Mouse (Mus musculus) natural killer cell, adult 2 months (primary cell): Measurements from ENCODE around the gene Mprip.
"Not testable (repeated sequence)": the region's sequence is repeated elsewhere in the genome, so short reads cannot be mapped to it uniquely, and the experiment has no call there.

Source experiments
- DNase-seq, 2 experiments: peaks; one replicate each; pipeline ENCODE4 v3.0.0; 2022; ENCODE audit warnings: low spot score in 2 of 2

The Mprip gene

DNA sequence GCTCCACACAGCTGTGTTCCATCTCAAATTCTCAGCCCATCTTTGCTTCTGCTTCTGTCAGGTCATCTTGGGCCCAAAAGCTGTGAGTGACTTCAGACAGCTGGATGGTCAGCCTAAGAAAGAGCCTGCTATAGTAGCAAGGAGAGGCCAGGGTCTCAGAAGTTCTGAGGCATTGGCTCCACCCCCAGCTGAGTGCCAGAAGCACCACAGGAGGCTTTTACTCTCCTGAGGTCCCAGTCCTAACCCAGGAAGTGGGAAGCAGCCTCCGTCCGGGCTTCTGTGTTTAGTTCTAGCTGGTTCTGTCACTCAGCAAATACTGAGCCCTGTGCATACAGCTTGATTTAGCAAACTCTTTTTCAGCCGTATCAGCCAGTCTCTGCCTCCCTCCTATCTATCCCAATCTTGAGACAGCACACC is 54.3 kb downstream of the Mprip start:
- no peak for DNase-seq

GRCm38 (mm10) chr11:59717801-59718291 is 56.7 kb downstream of the Mprip start:
- no peak for DNase-seq

DNA sequence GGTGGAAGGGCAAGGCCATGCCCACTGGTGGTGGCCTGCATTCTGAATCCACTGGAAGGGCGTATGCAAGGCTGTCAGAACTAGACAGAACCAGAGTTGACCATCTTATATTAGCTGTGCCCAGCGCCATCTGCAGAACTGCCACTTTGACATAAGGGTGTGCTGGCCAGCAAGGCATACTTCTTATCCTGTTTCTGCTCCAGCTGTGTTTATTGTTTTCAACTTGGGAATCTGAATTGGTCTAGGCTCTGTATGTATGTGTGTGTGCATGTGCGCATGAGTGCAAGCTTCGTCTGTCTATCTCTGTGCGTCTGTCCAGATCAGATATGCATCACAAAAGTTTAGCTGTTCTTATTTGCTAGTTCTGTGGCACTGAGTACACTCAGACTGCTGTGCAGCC is 58.1 kb downstream of the Mprip start:
- DNase-seq: no peak

GRCm38 (mm10) chr11:59721385-59721784 is 60.3 kb downstream of the Mprip start:
- no peak for DNase-seq

GRCm38 (mm10) chr11:59727204-59727603 is 66.1 kb downstream of the Mprip start:
- DNase-seq: no peak

DNA sequence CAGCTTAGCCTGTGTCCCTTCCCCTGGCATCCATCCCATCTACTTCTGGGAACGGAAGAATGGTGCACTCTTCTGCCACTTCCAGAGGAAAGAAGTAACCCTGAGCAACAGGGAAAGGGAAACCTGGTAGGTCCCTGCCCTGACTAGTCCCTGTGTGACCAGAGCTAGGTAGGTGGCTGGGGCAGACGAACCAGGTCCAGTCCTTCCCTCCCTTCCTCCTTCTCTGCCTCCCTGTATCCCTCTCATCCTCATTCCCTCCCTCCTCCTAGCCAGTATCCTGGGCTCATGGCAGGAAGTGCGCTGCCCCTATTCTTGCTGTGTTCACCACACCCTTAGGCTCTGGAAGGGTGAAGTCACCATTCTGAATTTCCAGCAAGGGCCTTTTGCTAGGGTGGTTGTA is 70.7 kb downstream of the Mprip start:
- DNase-seq: no peak

- DNase-seq: no peak
Observed at GRCm38 (mm10) chr11:59732407-59733066, 71.4 kb downstream of the Mprip start.

DNA sequence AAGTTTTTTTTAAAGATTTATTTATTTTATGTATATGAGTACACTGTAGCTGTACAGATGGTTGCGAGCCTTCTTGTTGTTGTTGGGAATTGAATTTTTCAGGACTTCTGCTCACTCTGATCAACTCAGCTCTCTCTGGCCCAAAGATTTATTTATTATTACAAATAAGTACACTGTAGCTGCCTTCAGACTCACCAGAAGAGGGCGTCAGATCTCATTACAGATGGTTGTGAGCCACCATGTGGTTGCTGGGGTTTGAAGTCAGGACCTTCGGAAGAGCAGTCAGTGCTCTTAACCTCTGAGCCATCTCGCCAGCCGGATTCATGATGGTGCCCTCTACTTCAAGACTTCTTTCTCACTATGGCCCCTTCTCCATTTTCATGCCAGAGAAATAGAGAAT is 72.5 kb downstream of the Mprip start:
- DNase-seq: not testable (repeated sequence)

DNA sequence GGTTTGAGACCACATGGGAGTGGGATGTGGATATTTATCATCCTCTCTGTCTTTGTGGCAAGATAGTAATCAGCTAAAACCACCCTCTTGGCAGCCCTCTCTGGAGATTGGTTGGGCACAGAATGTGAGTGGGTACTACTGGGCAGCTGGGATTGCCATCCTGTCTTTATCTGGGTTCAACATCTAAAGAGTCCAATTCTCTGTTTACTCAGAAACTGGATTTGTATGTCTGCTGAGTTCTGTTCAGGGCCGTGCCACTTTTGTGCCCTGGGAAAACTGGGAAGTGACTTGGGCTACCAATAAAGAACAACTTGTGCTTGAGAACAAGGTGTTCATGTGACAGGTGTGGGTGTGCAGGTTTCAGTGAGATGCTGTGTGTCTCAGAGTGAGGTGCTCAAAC is 73.2 kb downstream of the Mprip start:
- no peak for DNase-seq

DNA sequence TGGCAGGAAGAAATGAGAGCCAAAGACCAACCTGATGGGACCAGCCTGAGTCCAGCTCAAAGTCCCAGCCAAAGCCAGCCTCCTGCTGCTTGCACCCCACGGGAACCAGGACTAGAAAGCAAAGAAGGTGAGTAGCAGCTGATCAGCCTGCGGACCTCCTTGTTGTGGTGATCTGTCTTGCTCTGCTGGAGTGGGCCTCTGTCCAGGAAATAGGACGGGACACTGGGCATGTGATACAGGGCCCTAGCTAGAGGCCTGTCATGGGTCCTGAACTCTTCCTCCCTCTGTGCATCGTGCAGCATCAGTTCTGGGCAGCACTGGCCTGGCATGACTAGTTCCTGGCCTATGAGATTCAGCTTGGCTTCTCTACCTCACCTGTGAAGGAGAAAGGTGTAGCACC is 74.8 kb downstream of the Mprip start:
- DNase-seq: not testable (repeated sequence)

DNA sequence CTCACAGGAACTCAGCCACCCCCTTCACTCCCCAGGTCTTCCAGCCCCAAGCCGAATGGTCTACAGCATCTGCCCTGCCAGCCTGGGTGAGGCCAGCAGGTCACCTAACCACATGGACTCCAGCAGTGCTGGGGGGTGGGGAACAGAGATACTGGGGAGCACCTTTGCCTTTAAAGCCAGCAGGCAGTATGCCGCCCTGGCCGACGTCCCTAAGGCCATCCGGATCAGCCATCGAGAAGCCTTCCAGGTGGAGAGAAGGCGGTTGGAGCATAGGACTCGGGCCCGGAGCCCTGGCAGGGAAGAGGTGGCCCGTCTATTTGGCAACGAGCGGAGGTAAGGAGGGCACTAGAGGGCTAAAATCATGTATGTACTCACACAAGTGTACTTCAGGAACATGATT is 76.1 kb downstream of the Mprip start:
- no peak for DNase-seq

DNA sequence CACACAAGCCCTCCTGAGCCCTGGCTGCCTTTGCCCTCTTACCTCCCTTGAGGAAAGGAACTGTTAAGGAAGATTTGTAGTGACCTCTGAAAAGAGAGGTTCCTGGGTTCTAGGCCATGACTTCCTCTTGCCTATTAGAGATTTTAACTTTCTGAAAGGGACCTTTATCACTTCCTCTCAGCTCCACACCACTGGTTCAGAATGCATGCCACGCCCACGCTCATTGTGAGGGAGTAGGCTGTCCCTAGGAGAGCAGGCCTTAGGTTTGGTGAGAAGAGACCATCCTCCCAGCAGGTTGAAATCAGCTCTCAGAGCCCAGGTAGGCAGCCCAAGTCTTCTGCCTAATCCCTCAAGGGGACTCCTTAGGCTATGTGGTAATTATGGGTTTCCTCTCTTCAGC is 78.9 kb downstream of the Mprip start:
- DNase-seq: peak in 1 of 2 experiments; percentile 7

GRCm38 (mm10) chr11:59741915-59742314 is 80.8 kb downstream of the Mprip start:
- no peak for DNase-seq

GRCm38 (mm10) chr11:59743307-59743706 is 82.2 kb downstream of the Mprip start:
- no peak for DNase-seq

DNA sequence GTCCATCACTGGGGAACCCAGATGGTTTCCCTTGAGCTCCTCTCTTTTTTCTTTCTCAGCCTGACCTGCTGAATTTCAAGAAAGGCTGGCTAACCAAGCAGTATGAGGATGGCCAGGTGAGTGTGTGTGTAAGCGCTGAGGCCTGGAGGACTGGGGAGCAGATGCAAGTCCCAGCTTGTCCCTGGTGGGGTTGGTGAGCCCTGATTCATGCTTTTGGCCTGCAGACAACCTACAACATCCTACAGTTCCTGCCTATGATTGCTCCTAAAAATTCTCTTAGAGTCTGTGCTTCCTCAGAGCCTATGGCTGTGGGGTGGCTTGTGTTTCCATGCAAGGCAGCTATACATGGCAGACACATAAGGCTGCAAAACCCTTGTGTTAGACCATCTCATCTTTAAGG is 82.6 kb downstream of the Mprip start:
- no peak for DNase-seq

DNA sequence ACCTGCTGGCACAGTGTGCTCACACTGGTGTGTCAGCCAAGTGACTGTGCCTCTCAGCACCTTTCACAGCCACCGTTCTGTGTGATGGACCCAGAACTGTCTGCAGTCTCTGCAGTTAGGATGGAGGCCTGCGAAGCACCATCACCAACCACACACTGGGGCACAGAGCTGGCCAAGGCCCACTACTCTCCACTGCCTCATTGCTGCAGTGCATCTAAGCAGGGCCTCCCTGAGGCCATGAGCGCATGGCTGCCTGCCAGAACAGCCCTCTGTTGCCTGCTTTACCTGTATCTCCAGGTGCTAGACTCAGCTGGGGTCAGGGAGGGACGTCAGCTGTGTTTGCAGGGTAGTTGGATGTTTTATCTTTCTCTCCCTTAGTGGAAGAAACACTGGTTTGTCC is 83.3 kb downstream of the Mprip start:
- no peak for DNase-seq

DNA sequence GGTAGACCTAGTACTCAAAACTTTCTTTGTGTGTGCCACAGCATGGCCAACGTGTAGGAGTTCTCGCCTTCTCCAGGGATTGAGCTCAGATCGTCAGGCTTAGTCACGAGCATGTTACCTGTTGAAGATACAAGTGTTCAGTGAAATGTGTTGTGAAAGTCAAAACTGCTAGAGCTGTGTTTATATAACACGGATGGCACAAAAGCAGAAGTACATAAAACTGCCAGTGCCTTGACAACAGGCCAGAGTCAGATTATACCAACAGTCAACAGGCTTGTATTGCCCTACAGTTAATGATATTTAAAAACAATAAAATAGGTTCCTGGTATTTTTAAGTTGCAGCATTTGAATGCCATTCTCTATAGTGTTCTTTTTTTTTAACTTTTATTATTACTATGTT is 84.7 kb downstream of the Mprip start:
- DNase-seq: no peak

DNA sequence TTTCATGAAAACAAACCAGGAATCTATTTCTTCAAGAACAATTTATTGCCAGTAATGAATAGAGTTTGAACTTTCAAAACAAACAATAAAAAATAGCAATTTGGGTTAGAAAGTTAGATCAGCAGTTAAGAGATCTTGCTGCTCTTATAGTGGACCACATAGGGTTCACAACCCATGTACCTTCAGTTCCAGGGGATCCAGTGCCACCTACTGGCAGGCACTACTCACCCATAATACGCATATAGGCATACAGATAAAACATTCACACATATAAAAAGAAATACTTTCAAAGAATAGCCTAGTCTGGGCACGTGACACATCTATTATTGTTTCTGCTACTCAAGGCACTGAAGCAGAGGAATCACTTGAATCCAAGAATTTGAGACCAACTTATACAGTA is 85.5 kb downstream of the Mprip start:
- peak in 1 of 2 experiments; percentile 25 for DNase-seq

GRCm38 (mm10) chr11:59749050-59749449 is 87.9 kb downstream of the Mprip start:
- DNase-seq: no peak

- DNase-seq: no peak
Observed at GRCm38 (mm10) chr11:59754504-59754903, 93.4 kb downstream of the Mprip start.

GRCm38 (mm10) chr11:59756351-59756750 is 95.2 kb downstream of the Mprip start:
- no peak for DNase-seq

DNA sequence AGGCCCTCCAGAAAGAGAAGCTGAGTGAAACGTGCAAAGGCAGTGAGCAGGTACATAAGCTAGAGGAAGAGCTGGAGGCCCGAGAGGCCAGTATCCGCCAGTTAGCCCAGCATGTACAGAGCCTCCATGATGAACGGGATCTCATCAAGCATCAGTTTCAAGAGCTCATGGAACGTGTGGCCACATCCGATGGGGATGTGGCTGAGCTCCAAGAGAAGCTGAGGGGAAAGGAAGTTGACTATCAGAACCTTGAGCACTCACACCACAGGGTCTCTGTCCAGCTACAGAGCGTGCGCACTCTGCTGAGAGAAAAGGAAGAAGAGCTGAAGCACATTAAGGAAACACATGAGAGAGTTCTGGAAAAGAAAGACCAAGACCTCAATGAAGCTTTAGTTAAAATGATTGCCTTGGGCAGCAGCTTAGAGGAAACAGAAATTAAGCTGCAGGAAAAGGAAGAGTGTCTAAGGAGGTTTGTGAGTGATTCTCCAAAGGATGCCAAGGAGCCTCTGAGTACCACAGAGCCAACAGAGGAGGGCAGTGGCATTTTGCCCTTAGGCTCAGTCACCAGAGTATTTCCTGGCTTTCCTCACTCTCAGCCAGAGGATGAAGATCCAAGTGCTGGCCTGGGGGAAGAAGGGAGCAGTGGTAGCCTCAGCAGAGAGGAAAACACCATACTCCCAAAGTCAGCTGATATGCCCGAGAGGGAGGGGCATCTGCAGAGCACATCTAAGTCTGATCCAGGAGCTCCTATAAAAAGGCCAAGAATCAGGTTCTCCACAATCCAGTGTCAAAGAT is 97.3 kb downstream of the Mprip start:
- no peak for DNase-seq

DNA sequence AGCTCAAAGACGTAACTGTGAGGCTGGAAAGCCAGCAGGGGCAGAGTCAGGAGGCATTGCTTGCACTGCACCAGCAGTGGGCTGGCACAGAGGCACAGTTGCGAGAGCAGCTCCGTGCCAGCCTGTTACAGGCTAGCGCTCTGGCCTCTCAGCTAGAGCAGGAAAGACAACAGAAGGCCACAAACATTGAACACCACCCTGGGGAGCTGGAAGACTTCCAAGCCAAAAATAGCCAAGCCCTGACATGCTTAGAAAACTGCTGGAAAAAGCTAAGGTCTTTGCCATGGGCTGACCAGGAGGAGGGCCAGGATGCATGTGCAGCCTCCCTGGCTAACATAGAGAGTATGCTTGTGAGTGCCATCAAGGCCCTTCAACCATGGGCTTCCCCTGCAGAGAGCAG is 98.1 kb downstream of the Mprip start:
- DNase-seq: no peak
